Mouse (Mus musculus) olfactory bulb, adult 2 months (tissue): ENCODE results near the gene Lias.

Source experiments
- CTCF ChIP-seq: fragments of 200-500 bp; IDR thresholded peaks from 2 replicates; pipeline ENCODE4 v1.5.1; 2012; ENCODE audit warnings: low read depth, mild to moderate bottlenecking, low read length, moderate library complexity; ENCODE audit not compliant: insufficient read depth
- POLR2A ChIP-seq: fragments of 200-500 bp; IDR thresholded peaks from 2 replicates; pipeline ENCODE4 v1.6.1; 2012; ENCODE audit warnings: mild to moderate bottlenecking, low read depth, low read length, moderate library complexity; ENCODE audit not compliant: insufficient read depth

DNA sequence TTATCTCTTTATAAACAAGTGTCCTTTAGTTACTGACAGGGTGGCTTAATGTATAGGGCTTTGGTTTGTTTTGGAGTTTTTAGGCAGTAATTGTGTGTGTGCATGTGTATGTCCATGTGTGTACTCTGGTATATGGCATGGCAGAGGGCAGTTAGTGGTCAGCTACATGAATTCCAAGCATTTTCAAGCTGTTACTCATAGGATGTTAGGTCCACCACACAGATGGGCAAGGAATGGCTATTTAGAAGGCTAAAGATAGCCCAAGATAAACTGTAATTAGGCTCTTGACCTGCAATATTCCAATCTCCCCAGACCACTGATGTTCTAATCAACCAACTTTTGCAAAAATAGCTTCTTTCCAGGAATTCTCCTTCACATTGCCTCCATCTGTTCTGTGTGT is 46.7 kb downstream of the Lias start:
- no peak for TF ChIP-seq CTCF
- TF ChIP-seq POLR2A: no peak
